Mouse (Mus musculus) leukemia stem cell, adult 10-12 weeks (primary cell): ENCODE results near the gene Dlx2. TPM values are rescaled to one million over a fixed set of nuclear protein-coding genes. Genes with fewer than 3 reads are reported as not detected.

Source experiments
- polyA plus RNA-seq: library from polyadenylated mRNA; stranded (reverse); fragments of >175 nt; gene quantifications from 2 replicates; pipeline ENCODE4 v1.2.3, GENCODE M21; 2012; ENCODE audit warnings: low replicate concordance

Gene Dlx2
- polyA plus RNA-seq, result not detected in 2 replicates

GRCm38 (mm10) chr2:71546640-71547071 is at the start of gene Dlx2:
Gene Dlx2 (minus strand): TSS chr2:71546754.

GRCm38 (mm10) chr2:71528014-71528713 is 18.4 kb downstream of the Dlx2 start, which contains the start of gene Dlx1:
Gene Dlx1 (plus strand): TSS chr2:71528113.

Other genes with a start within 250 kb of the Dlx2 start
- gene Slc25a12, start 179.0 kb downstream of the Dlx2 start, polyA plus RNA-seq, result 4.7 and 15.1 TPM in 2 replicates
- gene Hat1, start 157.8 kb downstream of the Dlx2 start, polyA plus RNA-seq, result 0.89 and 4.7 TPM in 2 replicates
- 6.0 and 16.4 TPM in 2 replicates for gene Metap1d, start 93.5 kb downstream of the Dlx2 start, polyA plus RNA-seq
- 0.08 and 0.71 TPM in 2 replicates for gene Dlx1, start 18.6 kb downstream of the Dlx2 start, polyA plus RNA-seq
- gene Itga6, start 198.9 kb upstream of the Dlx2 start, polyA plus RNA-seq, result 3.8 and 6.6 TPM in 2 replicates